Mouse (Mus musculus): Measurements from ENCODE around the gene Gngt2. TPM values are rescaled to one million over a fixed set of nuclear protein-coding genes. Genes with fewer than 3 reads are reported as not detected.

Gngt2 gene
- polyA plus RNA-seq (2015; fragmentation: Nextera tagmentation; extraction: Ambion mirVana): 16.8 and 20.8 TPM in 2 replicates

DNA sequence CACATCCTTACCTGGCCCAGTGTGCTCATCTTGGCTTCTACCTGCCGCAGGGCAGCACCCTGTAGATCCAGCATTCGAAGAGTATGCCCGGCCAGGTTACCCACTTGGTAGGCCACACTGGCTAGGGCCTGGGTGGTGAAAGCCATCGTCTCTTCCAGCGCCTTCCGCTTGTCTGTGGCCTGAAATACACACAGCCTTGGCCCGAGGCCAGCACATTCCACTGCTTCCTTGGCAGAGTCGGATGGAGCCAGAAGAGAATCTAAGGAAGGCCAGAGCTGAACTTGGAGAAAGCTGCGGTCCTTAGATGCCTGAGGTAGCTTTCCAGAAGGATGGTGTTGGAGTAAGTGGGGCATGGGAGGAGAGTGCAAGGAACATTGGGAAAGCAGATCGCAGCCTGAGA, at the start of gene Gngt2:
TSS of gene Gngt2 (plus strand) at position 158 of the 400 bp plus-strand sequence.
- Histone ChIP-seq H3K27ac (replicated peaks) (peak within 1 kb of the TSS; percentile 22; the same call in 1 of the 2 replicates), H3K4me3 (replicated peaks) (no peak within 1 kb of the TSS), H3K4me2 (replicated peaks) (peak within 1 kb of the TSS; percentile 24; the same call in 1 of the 2 replicates), H3K9me3 (replicated peaks) (no peaks in the 10 kb centered on the region), H3K9ac (no peak within 1 kb of the TSS), H3K27me3 (peaks cover 61% of the 10 kb centered on the region), H3K36me3 (no peaks in the 10 kb centered on the region), H3K4me1 (peaks cover 44% of the 10 kb centered on the region)
- WGBS: 43% methylated on average over 10 of the region's 10 CpGs
- ATAC-seq (ENCODE audit: insufficient number of reproducible peaks, low FRiP score, low TSS enrichment, low read depth): 0 out of 2 replicates have a peak, but pooled peaks have one; percentile 5

DNA sequence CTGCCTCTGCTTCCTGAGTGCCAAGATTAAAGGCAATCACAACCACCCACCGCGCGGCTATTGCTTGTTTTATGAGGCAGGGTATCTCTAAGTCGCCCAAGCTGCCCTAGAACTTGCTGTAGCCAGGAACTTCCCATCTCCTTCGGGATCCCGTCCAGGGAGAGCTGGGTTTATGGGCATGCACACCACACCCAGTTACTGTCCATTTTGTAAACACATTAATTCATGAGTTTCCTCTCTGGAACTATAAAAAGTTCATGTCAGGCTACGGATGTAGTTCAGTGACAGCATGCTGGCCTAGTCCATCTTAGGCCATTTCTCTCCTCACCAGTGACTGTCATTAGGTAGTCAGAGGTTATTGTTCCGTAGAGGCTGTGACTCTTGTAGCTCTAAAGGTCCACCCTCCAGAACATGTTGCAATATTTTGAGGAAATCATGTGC, 47.5 kb upstream of the Gngt2 start:
- Histone ChIP-seq H3K27me3 (no peaks in the 10 kb centered on the region), H3K9me3 (replicated peaks) (no peaks in the 10 kb centered on the region), H3K4me1 (peaks cover 5% of the 10 kb centered on the region; the same call in 1 of the 2 replicates), H3K36me3 (no peaks in the 10 kb centered on the region), H3K4me2 (replicated peaks) (no peak overlapping the region), H3K9ac (no peak overlapping the region), H3K4me3 (replicated peaks) (no peak overlapping the region), H3K27ac (replicated peaks) (no peak overlapping the region)
- 84% methylated on average over 8 of the region's 8 CpGs for WGBS
- ATAC-seq (ENCODE audit: insufficient number of reproducible peaks, low FRiP score, low TSS enrichment, low read depth): no peak

DNA sequence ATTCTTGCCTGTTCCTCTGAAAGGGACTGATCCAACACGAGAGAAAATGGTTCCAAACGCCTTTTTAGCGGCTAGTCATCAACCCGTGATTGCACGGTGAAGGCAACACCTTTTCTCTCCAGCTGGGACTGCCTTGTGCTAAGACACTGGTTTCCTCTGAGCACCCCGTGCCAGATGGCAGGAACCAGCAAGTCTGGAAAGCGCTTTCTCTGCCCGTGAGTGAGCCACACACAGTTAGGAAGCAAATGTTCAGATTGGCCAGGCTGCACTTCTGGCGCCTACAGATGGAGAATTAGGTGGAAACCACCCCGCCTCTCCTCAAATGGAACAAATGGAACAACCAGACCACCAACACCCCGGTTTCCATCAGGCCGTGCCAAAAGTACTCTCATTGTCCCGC, 45.2 kb upstream of the Gngt2 start:
- H3K27ac ChIP-seq (replicated peaks): no peak overlapping the region
- ATAC-seq (ENCODE audit: insufficient number of reproducible peaks, low FRiP score, low TSS enrichment, low read depth): no peak
- H3K27me3 ChIP-seq: peaks cover 8% of the 10 kb centered on the region; the same call in 1 of the 2 replicates
- WGBS: 81% methylated on average over 13 of the region's 13 CpGs
- H3K4me3 ChIP-seq (replicated peaks): no peak overlapping the region
- no peaks in the 10 kb centered on the region for H3K36me3 ChIP-seq
- no peaks in the 10 kb centered on the region for H3K9me3 ChIP-seq (replicated peaks)
- no peak overlapping the region for H3K4me2 ChIP-seq (replicated peaks)
- no peak overlapping the region for H3K9ac ChIP-seq
- peaks cover 13% of the 10 kb centered on the region for H3K4me1 ChIP-seq

DNA sequence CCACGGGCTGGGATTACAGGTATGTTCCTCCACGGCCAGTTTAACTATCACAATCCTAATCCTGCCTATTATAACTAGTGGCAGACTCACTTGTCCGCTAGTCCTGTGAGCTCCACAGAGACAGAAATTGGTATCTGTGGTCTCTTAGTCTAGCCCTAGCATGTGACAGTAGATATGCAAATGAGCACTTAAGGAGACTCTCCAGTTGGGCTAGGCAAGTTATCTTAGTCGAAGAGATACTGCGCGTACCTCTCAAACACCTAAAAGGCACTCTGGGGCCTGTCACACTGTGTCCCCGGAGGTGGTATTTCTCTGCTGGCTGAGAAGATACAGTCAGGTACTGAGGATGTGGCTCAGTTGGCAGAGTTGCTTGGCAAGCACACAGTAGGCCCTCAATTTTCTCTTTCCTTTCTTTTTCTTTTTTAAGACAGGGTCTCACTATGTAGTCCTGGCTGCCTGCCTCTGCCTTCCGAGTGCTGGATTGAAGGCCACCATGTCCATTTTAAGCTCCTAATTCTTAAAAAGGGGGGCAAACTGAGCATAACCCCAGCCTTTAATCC, 44.0 kb upstream of the Gngt2 start:
- no peak overlapping the region for H3K4me2 ChIP-seq (replicated peaks)
- H3K36me3 ChIP-seq: no peaks in the 10 kb centered on the region
- H3K27ac ChIP-seq (replicated peaks): no peak overlapping the region
- H3K4me1 ChIP-seq: peaks cover 15% of the 10 kb centered on the region
- no peak overlapping the region for H3K4me3 ChIP-seq (replicated peaks)
- H3K9ac ChIP-seq: no peak overlapping the region
- ATAC-seq (ENCODE audit: insufficient number of reproducible peaks, low FRiP score, low TSS enrichment, low read depth): no peak
- peaks cover 13% of the 10 kb centered on the region; the same call in 1 of the 2 replicates for H3K27me3 ChIP-seq
- 91% methylated on average over 8 of the region's 8 CpGs for WGBS
- no peaks in the 10 kb centered on the region for H3K9me3 ChIP-seq (replicated peaks)

DNA sequence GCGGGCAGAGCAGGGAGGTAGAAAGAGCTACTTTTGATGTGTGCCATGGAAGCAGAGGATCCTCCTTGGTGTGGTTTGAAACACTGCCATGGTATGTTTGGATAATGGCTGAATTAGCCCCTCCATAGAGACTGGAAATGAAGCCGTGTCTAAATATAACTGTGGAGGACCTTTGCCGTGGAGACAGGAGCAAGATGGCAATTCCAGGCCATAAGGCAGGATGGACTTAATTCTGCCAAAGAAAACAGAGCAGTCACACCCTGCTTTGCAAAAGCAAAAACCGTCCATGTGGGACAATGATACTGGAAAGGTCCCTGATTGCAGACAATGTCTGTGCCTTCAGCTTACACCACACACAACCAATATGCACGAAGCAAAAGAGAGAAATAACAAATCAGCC, 42.8 kb upstream of the Gngt2 start:
- WGBS: 50% methylated on average over 5 of the region's 5 CpGs
- H3K4me1 ChIP-seq: peaks cover 15% of the 10 kb centered on the region
- no peaks in the 10 kb centered on the region for H3K9me3 ChIP-seq (replicated peaks)
- no peak overlapping the region for H3K27ac ChIP-seq (replicated peaks)
- H3K4me3 ChIP-seq (replicated peaks): no peak overlapping the region
- H3K27me3 ChIP-seq: peaks cover 13% of the 10 kb centered on the region; the same call in 1 of the 2 replicates
- ATAC-seq (ENCODE audit: insufficient number of reproducible peaks, low FRiP score, low TSS enrichment, low read depth): peak; percentile 32; the same call in 1 of the 2 replicates
- H3K9ac ChIP-seq: no peak overlapping the region
- no peaks in the 10 kb centered on the region for H3K36me3 ChIP-seq
- H3K4me2 ChIP-seq (replicated peaks): no peak overlapping the region

DNA sequence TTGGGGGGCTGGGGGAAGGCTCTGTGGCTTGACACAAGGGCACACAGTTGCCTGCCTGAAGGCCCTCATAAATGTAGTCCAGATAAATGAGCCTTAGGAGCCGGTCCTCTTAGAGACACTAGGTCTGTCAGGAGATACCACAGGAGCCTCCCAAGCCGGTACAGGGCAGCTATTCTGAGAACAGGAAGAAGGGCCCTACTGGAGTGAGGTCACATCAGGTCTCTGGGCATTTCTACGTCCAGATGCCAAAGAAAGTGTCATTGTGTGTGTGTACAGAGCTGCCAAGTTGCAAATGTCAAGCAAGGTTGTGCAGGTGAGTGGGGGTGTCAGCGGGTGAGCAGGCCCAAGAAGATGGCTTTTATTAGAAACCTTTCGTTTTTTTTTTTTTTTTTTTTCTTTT, 41.4 kb upstream of the Gngt2 start:
- Histone ChIP-seq H3K9ac (no peak overlapping the region), H3K36me3 (no peaks in the 10 kb centered on the region), H3K4me1 (peaks cover 15% of the 10 kb centered on the region), H3K9me3 (replicated peaks) (no peaks in the 10 kb centered on the region), H3K27me3 (peaks cover 13% of the 10 kb centered on the region; the same call in 1 of the 2 replicates), H3K27ac (replicated peaks) (no peak overlapping the region), H3K4me3 (replicated peaks) (no peak overlapping the region), H3K4me2 (replicated peaks) (no peak overlapping the region)
- no peak for ATAC-seq (ENCODE audit: insufficient number of reproducible peaks, low FRiP score, low TSS enrichment, low read depth)
- WGBS: 54% methylated on average over 5 of the region's 5 CpGs

DNA sequence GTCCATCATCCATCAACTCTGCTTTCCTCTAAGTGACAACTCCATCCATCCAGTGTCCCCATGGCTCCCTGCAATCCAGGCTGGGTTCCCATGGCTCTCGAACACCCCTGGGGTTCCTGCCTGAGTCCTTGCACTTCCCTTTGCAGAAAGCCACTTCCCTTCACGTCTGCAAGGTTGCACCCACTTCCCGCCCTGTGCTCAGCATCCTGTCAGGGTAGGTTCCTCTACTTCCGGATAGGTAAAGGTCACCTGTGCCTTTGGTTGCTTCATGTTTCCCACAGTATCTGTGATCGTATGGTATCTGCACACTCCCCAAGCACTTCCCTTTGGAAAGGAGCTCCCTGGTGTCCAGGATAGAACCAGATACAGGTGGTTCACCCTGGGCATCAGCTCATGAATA, 32.0 kb upstream of the Gngt2 start:
- no peaks in the 10 kb centered on the region for H3K27me3 ChIP-seq
- peaks cover 7% of the 10 kb centered on the region; the same call in 1 of the 2 replicates for H3K9me3 ChIP-seq (replicated peaks)
- WGBS: 66% methylated on average over 5 of the region's 5 CpGs

DNA sequence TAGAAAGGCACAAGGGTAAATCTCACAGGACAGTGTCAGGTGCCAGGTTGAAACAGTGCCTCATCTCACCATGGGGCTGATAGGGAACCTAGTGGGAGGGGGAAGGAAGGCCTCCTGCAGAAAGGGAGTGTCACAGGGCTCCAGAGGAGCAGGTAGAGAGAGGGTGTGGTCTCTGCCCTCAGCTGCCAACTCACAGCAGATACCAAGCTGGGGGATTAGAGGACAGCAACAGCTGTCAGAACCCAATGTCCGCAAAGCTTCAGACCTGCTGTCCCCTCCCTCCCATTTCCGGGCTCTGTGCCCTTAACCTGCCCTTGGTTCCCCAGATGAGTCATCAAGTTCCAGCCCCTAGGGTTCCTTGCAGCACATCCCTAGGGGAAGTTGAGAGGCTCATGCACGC, 31.5 kb upstream of the Gngt2 start:
- Histone ChIP-seq H3K27ac (replicated peaks) (no peak overlapping the region), H3K4me1 (0 out of 2 replicates have a peak, but pooled peaks cover 4% of the 10 kb centered on the region), H3K9ac (no peak overlapping the region), H3K36me3 (no peaks in the 10 kb centered on the region), H3K27me3 (no peaks in the 10 kb centered on the region), H3K9me3 (replicated peaks) (peaks cover 7% of the 10 kb centered on the region; the same call in 1 of the 2 replicates), H3K4me2 (replicated peaks) (no peak overlapping the region), H3K4me3 (replicated peaks) (no peak overlapping the region)
- no peak for ATAC-seq (ENCODE audit: insufficient number of reproducible peaks, low FRiP score, low TSS enrichment, low read depth)
- WGBS: 22% methylated on average over 3 of the region's 3 CpGs

More for the DNA sequence above, 32.0 kb upstream of the Gngt2 start:
- Histone ChIP-seq H3K4me2 (replicated peaks) (no peak overlapping the region), H3K9ac (no peak overlapping the region), H3K4me3 (replicated peaks) (no peak overlapping the region), H3K36me3 (no peaks in the 10 kb centered on the region), H3K4me1 (0 out of 2 replicates have a peak, but pooled peaks cover 4% of the 10 kb centered on the region), H3K27ac (replicated peaks) (no peak overlapping the region)
- ATAC-seq (ENCODE audit: insufficient number of reproducible peaks, low FRiP score, low TSS enrichment, low read depth): no peak

DNA sequence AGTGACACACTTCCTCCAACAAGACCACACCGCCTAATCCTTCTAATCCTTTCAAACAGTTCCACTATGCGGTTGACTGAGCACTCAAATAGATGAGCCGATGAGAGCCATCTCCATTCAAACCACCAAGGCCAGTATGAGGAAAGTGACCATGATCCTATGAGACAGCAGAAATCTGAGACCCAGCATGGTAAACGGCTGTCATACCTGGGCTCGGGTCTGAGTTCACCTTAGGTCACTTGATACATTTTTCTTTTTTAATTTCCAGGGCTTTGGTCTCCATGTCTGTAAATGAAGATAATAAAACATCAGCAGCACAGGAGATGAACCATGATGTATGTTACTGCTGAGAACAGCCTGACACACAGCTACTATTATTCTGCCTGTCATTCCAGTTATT, 29.1 kb upstream of the Gngt2 start:
- ATAC-seq (ENCODE audit: insufficient number of reproducible peaks, low FRiP score, low TSS enrichment, low read depth): no peak
- Histone ChIP-seq H3K9me3 (replicated peaks) (peaks cover 7% of the 10 kb centered on the region; the same call in 1 of the 2 replicates), H3K27ac (replicated peaks) (no peak overlapping the region), H3K4me1 (0 out of 2 replicates have a peak, but pooled peaks cover 4% of the 10 kb centered on the region), H3K4me2 (replicated peaks) (no peak overlapping the region), H3K27me3 (no peaks in the 10 kb centered on the region), H3K36me3 (no peaks in the 10 kb centered on the region), H3K9ac (no peak overlapping the region), H3K4me3 (replicated peaks) (no peak overlapping the region)
- WGBS: 89% methylated on average over 5 of the region's 5 CpGs

DNA sequence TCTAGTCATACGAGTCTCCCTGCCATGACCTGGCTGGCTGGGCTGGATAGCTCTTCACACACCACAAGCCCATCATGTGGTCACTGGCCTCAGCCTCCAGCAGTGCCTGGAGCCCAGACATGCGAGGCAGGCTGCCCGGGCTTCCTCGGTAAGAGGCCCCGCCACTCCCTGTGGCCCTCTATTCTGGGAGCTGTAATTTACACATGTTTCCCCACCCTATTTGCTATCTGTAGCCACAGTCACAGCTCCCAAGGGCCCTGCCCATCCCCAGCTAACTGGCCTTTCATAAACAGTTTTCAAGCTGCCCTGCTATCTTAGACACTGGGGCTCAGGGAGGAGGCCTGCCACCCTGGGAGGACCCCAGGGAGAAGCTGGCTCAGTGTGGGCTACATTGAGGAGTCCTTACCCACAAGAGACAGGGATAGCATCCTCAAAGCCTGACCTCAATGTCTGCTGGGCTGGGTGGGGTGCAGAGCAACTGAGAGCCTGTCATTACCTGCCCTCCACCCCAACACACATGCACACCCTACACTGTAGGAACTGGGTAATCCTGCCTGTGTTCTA, 28.5 kb upstream of the Gngt2 start:
- Histone ChIP-seq H3K4me3 (replicated peaks) (no peak overlapping the region), H3K27ac (replicated peaks) (no peak overlapping the region), H3K9me3 (replicated peaks) (peaks cover 7% of the 10 kb centered on the region; the same call in 1 of the 2 replicates), H3K36me3 (no peaks in the 10 kb centered on the region), H3K9ac (no peak overlapping the region), H3K4me1 (0 out of 2 replicates have a peak, but pooled peaks cover 4% of the 10 kb centered on the region), H3K27me3 (no peaks in the 10 kb centered on the region), H3K4me2 (replicated peaks) (no peak overlapping the region)
- ATAC-seq (ENCODE audit: insufficient number of reproducible peaks, low FRiP score, low TSS enrichment, low read depth): peak; percentile 73
- 71% methylated on average over 5 of the region's 5 CpGs for WGBS

DNA sequence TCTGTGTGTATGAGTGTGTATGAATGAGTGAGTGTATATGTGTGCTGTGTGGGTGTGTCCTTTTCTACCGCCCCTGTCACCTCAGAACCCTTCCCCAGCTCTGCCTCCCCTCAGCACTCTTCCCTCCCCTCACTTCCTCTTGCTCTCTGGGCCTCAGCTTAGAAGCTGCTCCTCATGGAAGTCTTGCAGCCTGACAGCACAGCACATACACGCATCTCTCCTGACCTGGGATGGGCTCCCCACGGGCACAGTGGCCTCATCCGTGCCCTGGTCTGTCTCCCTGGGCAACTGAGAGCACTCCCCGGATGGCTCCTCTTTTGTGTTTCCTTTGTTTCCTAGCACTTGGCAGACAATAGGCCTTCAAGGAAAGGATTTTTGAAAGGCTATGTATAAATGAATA, 27.4 kb upstream of the Gngt2 start:
- Histone ChIP-seq H3K4me1 (0 out of 2 replicates have a peak, but pooled peaks cover 4% of the 10 kb centered on the region), H3K4me3 (replicated peaks) (no peak overlapping the region), H3K9me3 (replicated peaks) (peaks cover 7% of the 10 kb centered on the region; the same call in 1 of the 2 replicates), H3K4me2 (replicated peaks) (no peak overlapping the region), H3K36me3 (no peaks in the 10 kb centered on the region), H3K27me3 (no peaks in the 10 kb centered on the region), H3K9ac (no peak overlapping the region), H3K27ac (replicated peaks) (no peak overlapping the region)
- no peak for ATAC-seq (ENCODE audit: insufficient number of reproducible peaks, low FRiP score, low TSS enrichment, low read depth)
- 41% methylated on average over 5 of the region's 5 CpGs for WGBS

Measured in embryonic facial prominence, embryonic 15.5 days (tissue).